14 mouse cellular contexts compared by ENCODE assay signal in the genomic region with DNA sequence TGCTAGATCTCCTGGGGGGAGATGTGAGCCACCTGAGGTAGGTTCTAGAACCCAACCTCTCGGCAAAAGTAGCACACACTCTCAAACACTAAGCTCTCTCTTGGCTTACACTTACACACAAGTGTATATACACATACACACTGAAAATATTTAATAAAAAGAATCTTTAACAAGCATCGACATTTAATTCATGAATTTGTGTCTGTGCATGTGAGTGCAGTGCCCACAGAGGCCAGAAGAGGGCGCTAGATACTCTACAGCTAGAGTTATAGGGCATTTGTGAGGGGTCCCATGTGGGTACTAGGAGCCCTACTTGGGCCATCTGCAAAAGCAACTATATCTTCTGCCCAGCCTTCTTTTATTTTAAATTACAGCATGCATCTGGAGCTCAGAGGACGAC. TPM values are rescaled to one million over a fixed set of nuclear protein-coding genes. Genes with fewer than 3 reads are reported as not detected.
"Had no signal": no experiment of that assay in that cellular context is flagged by ENCODE, and none has a peak within 500 bp of the region (broad histone marks: within the 10 kb centered on the region; RNA-seq: fewer than 3 reads in every experiment).

No protein-coding gene starts in this region.

- H3K9me3 ChIP-seq: kidney, embryonic 15.5 days; midbrain, embryonic 12.5 days had no signal

- H3K4me3 ChIP-seq: kidney, embryonic 15.5 days; limb, embryonic 12.5 days; megakaryocyte, embryonic 14.5 days; midbrain, embryonic 12.5 days; neural tube, embryonic 13.5 days had no signal

- H3K36me3 ChIP-seq: kidney, embryonic 15.5 days; limb, embryonic 12.5 days; midbrain, embryonic 12.5 days; neural tube, embryonic 13.5 days had no signal

- ATAC-seq: midbrain, embryonic 16.5 days had no signal

- H3K9ac ChIP-seq: kidney, embryonic 15.5 days; limb, embryonic 12.5 days; midbrain, embryonic 12.5 days; neural tube, embryonic 13.5 days had no signal

- H3K4me2 ChIP-seq: kidney, embryonic 15.5 days; limb, embryonic 12.5 days; midbrain, embryonic 12.5 days; neural tube, embryonic 13.5 days had no signal

- DNase-seq: kidney, adult 18-20 months; kidney, postnatal 25 days; retina, postnatal 1 day; right cerebral cortex, postnatal 4 days; spleen, adult 18-20 months; thymus, adult 2 months; thymus, postnatal 25 days had no signal

- H3K27ac ChIP-seq: kidney, embryonic 15.5 days; limb, embryonic 12.5 days; macrophage; midbrain, embryonic 12.5 days; neural tube, embryonic 13.5 days had no signal

RNA-seq across cellular contexts. Expression of a gene that starts 4.5 kb away (rescaled TPM):
- polyA plus RNA-seq: macrophage had no signal
